Mouse (Mus musculus): ENCODE results near the gene Polr3gl. TPM values are rescaled to one million over a fixed set of nuclear protein-coding genes. Genes with fewer than 3 reads are reported as not detected.
"Not testable (repeated sequence)": the region's sequence is repeated elsewhere in the genome, so short reads cannot be mapped to it uniquely, and the experiment has no call there.

Gene Polr3gl
- total and polyA plus RNA-seq, 2 experiments, result 7.0 to 8.2 TPM

- TF ChIP-seq POLR2A (IDR thresholded peaks at IDR 0.05; ENCODE audit: extremely low read depth, insufficient read depth, low read length) (no peak), CTCF (IDR thresholded peaks at IDR 0.05; ENCODE audit: low read depth, low read length) (no peak)
- Histone ChIP-seq H3K4me3 (ENCODE audit: insufficient read depth, low read depth, low read length) (no peak overlapping the region), H3K27me3 (ENCODE audit: control insufficient read depth, insufficient read depth, low read length) (no peaks in the 10 kb centered on the region)
Observed at GRCm38 (mm10) chr3:96606618-96607017, 12.6 kb upstream of the Polr3gl start.

GRCm38 (mm10) chr3:96606007-96606406, 12.0 kb upstream of the Polr3gl start:
- H3K79me2 ChIP-seq (ENCODE audit: control insufficient read depth, insufficient read depth, low read length); H3K4me3 ChIP-seq (ENCODE audit: insufficient read depth, low read depth, low read length); DNase-seq (ENCODE audit: extremely low read depth, low read depth, low spot score); H3K36me3 ChIP-seq (ENCODE audit: control insufficient read depth, insufficient read depth, low read length); H3K27me3 ChIP-seq (ENCODE audit: control insufficient read depth, insufficient read depth, low read length); H3K4me1 ChIP-seq (ENCODE audit: control insufficient read depth, insufficient read depth, low read length); H3K27ac ChIP-seq (replicated peaks; ENCODE audit: insufficient read depth, low read depth, low read length); H3K9ac ChIP-seq (ENCODE audit: low read depth, low read length): not testable (repeated sequence)
- 91% methylated on average over 4 of the region's 4 CpGs for WGBS

More at GRCm38 (mm10) chr3:96606618-96607017, 12.6 kb upstream of the Polr3gl start:
- no peaks in the 10 kb centered on the region for H3K79me2 ChIP-seq (ENCODE audit: control insufficient read depth, insufficient read depth, low read length)
- no peak for DNase-seq (ENCODE audit: extremely low read depth, low read depth, low spot score)
- no peaks in the 10 kb centered on the region for H3K36me3 ChIP-seq (ENCODE audit: control insufficient read depth, insufficient read depth, low read length)
- WGBS, result 93% methylated on average over 4 of the region's 4 CpGs
- no peak overlapping the region for H3K27ac ChIP-seq (replicated peaks; ENCODE audit: insufficient read depth, low read depth, low read length)
- no peaks in the 10 kb centered on the region for H3K4me1 ChIP-seq (ENCODE audit: control insufficient read depth, insufficient read depth, low read length)
- no peak overlapping the region for H3K9ac ChIP-seq (ENCODE audit: low read depth, low read length)

GRCm38 (mm10) chr3:96603311-96603710, 9.3 kb upstream of the Polr3gl start:
- Histone ChIP-seq H3K4me3 (ENCODE audit: insufficient read depth, low read depth, low read length) (no peak overlapping the region), H3K36me3 (ENCODE audit: control insufficient read depth, insufficient read depth, low read length) (no peaks in the 10 kb centered on the region), H3K27me3 (ENCODE audit: control insufficient read depth, insufficient read depth, low read length) (no peaks in the 10 kb centered on the region; the same call in 1 of the 2 replicates), H3K79me2 (ENCODE audit: control insufficient read depth, insufficient read depth, low read length) (no peaks in the 10 kb centered on the region), H3K9ac (ENCODE audit: low read depth, low read length) (no peak overlapping the region), H3K4me1 (ENCODE audit: control insufficient read depth, insufficient read depth, low read length) (no peaks in the 10 kb centered on the region), H3K27ac (replicated peaks; ENCODE audit: insufficient read depth, low read depth, low read length) (no peak overlapping the region)
- 79% methylated on average over 5 of the region's 5 CpGs for WGBS
- no peak for DNase-seq (ENCODE audit: extremely low read depth, low read depth, low spot score)
- TF ChIP-seq POLR2A (IDR thresholded peaks at IDR 0.05; ENCODE audit: extremely low read depth, insufficient read depth, low read length), result no peak
- no peak for TF ChIP-seq CTCF (IDR thresholded peaks at IDR 0.05; ENCODE audit: low read depth, low read length)

DNA sequence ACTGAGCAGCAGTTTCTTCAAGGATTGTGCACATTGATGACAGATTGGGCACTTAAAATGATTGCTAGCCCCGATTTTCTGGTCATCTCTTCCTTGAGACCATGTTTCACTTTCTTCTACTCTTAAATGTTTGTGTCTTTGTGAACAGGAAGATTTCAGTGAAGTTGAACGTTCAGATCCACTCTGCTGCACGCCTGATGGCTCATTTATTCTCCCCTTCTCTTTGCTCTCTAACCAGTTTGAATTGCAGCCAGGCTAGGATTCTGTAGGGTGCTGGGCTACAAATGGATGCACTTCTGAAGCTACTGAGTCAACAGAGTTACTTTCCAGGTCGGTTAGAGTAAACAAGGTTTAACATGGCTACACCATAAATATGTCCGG, 8.7 kb upstream of the Polr3gl start:
- Histone ChIP-seq H3K4me3 (ENCODE audit: insufficient read depth, low read depth, low read length) (no peak overlapping the region), H3K27me3 (ENCODE audit: control insufficient read depth, insufficient read depth, low read length) (no peaks in the 10 kb centered on the region; the same call in 1 of the 2 replicates), H3K27ac (replicated peaks; ENCODE audit: insufficient read depth, low read depth, low read length) (peak overlapping the region; percentile 25; the same call in 1 of the 2 replicates), H3K79me2 (ENCODE audit: control insufficient read depth, insufficient read depth, low read length) (no peaks in the 10 kb centered on the region), H3K9ac (ENCODE audit: low read depth, low read length) (no peak overlapping the region), H3K36me3 (ENCODE audit: control insufficient read depth, insufficient read depth, low read length) (no peaks in the 10 kb centered on the region), H3K4me1 (ENCODE audit: control insufficient read depth, insufficient read depth, low read length) (no peaks in the 10 kb centered on the region)
- no peak for DNase-seq (ENCODE audit: extremely low read depth, low read depth, low spot score)
- no peak for TF ChIP-seq POLR2A (IDR thresholded peaks at IDR 0.05; ENCODE audit: extremely low read depth, insufficient read depth, low read length)
- TF ChIP-seq CTCF (IDR thresholded peaks at IDR 0.05; ENCODE audit: low read depth, low read length), result no peak
- 38% methylated on average over 5 of the region's 5 CpGs for WGBS

GRCm38 (mm10) chr3:96601941-96602703, 8.1 kb upstream of the Polr3gl start:
- H3K4me3 ChIP-seq (ENCODE audit: insufficient read depth, low read depth, low read length), result no peak overlapping the region
- DNase-seq (ENCODE audit: extremely low read depth, low read depth, low spot score), result no peak
- peak overlapping the region; percentile 18; the same call in 1 of the 2 replicates for H3K9ac ChIP-seq (ENCODE audit: low read depth, low read length)
- H3K36me3 ChIP-seq (ENCODE audit: control insufficient read depth, insufficient read depth, low read length), result no peaks in the 10 kb centered on the region
- no peaks in the 10 kb centered on the region for H3K4me1 ChIP-seq (ENCODE audit: control insufficient read depth, insufficient read depth, low read length)
- TF ChIP-seq POLR2A (IDR thresholded peaks at IDR 0.05; ENCODE audit: extremely low read depth, insufficient read depth, low read length) (no peak), CTCF (IDR thresholded peaks at IDR 0.05; ENCODE audit: low read depth, low read length) (no peak)
- H3K27ac ChIP-seq (replicated peaks; ENCODE audit: insufficient read depth, low read depth, low read length), result peak overlapping the region; percentile 33
- H3K27me3 ChIP-seq (ENCODE audit: control insufficient read depth, insufficient read depth, low read length), result no peaks in the 10 kb centered on the region; the same call in 1 of the 2 replicates
- WGBS, result 61% methylated on average over 10 of the region's 10 CpGs
- H3K79me2 ChIP-seq (ENCODE audit: control insufficient read depth, insufficient read depth, low read length), result no peaks in the 10 kb centered on the region

DNA sequence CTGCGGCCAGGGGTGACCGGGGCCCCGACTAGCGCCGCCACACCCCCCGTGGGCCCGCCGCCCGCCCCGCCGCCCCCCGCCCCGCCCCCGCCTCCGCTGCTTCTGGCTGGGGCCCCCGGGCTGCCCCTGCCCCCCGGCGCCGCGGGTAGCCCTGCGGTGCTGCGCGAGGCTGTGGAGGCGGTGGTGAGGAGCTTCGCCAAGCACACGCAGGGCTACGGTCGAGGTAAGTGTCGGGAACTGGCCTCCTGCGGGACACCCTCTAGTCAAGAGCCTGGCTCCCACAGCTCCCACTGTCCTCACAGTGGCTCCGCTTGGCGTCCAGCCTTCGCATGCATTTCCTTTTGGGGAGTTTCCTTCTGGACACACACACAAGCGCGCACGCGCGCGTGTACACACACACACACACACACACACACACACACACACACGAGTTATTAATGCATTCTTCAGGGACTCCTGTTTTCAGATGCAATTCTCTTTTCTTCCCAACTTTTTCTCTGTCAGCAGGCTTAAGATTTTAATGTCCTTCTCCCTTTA, 7.3 kb upstream of the Polr3gl start:
- WGBS, result 4% methylated on average over 37 of the region's 40 CpGs
- DNase-seq (ENCODE audit: extremely low read depth, low read depth, low spot score), result peak; percentile 37
- Histone ChIP-seq H3K27me3 (ENCODE audit: control insufficient read depth, insufficient read depth, low read length) (no peaks in the 10 kb centered on the region; the same call in 1 of the 2 replicates), H3K27ac (replicated peaks; ENCODE audit: insufficient read depth, low read depth, low read length) (no peak overlapping the region; the same call in 1 of the 2 replicates), H3K4me1 (ENCODE audit: control insufficient read depth, insufficient read depth, low read length) (no peaks in the 10 kb centered on the region), H3K9ac (ENCODE audit: low read depth, low read length) (peak overlapping the region; percentile 70), H3K36me3 (ENCODE audit: control insufficient read depth, insufficient read depth, low read length) (no peaks in the 10 kb centered on the region), H3K4me3 (ENCODE audit: insufficient read depth, low read depth, low read length) (peak overlapping the region; percentile 85), H3K79me2 (ENCODE audit: control insufficient read depth, insufficient read depth, low read length) (no peaks in the 10 kb centered on the region)
- TF ChIP-seq POLR2A (IDR thresholded peaks at IDR 0.05; ENCODE audit: extremely low read depth, insufficient read depth, low read length) (no peak), CTCF (IDR thresholded peaks at IDR 0.05; ENCODE audit: low read depth, low read length) (no peak)

Measured in liver, adult 2 months (tissue).